9 mouse cellular contexts compared by ENCODE assay signal in genomic region chr5:150115271-150116092, GRCm38 (mm10). TPM values are rescaled to one million over a fixed set of nuclear protein-coding genes. Genes with fewer than 3 reads are reported as not detected.
DNase-seq lines count a peak whose midpoint lies in the region.
"Had no signal": no experiment of that assay in that cellular context is flagged by ENCODE, and none has a peak within 500 bp of the region (broad histone marks: within the 10 kb centered on the region; RNA-seq: fewer than 3 reads in every experiment).

No protein-coding gene starts in this region.

- DNase-seq in adrenal gland, postnatal 14 days: peak; percentile 30
- DNase-seq in adrenal gland, adult 2 months: no peak
- peak; percentile 55 for DNase-seq in testis, postnatal 10 days (ENCODE audit: low spot score)
- DNase-seq in testis, postnatal 14 days (ENCODE audit: low spot score): no peak
- peak; percentile 18 for DNase-seq in liver
- no peak for DNase-seq in right cerebral cortex, postnatal 10 days (ENCODE audit: low spot score in 2 of 2)
- DNase-seq in cerebellum, adult 8-10 months: no peak
- DNase-seq in spleen, adult 12 weeks (ENCODE audit: low spot score): no peak
- DNase-seq: layer of hippocampus, postnatal 36 days had no signal

RNA-seq across cellular contexts. Expression of gene Fry, which starts 3.0 kb away (rescaled TPM):
- total RNA-seq in adrenal gland, postnatal 14 days (2021): 39.4 and 51.0 TPM in 2 replicates
- 10 to 100 TPM; 27.0 to 44.4 TPM for total RNA-seq in adrenal gland, adult 2 months (2021)
- polyA plus RNA-seq in adrenal gland, adult 2 months (2012; rRNA removed): 15.6 and 16.4 TPM in 2 replicates

Comparison
In these comparisons a context has a peak if more than half of its experiments do, and no peak if none do; other contexts are left out.
1. DNase-seq: peak in adrenal gland, postnatal 14 days (single experiment), testis, postnatal 10 days (single experiment) and liver (single experiment); none in adrenal gland, adult 2 months (single experiment), testis, postnatal 14 days (single experiment), right cerebral cortex, postnatal 10 days (0 of 2), cerebellum, adult 8-10 months (single experiment) and spleen, adult 12 weeks (single experiment).